Mouse (Mus musculus) liver, embryonic 12.5 days (tissue): ENCODE measurements around the gene Ebf4. TPM values are rescaled to one million over a fixed set of nuclear protein-coding genes. Genes with fewer than 3 reads are reported as not detected.

Experiments
- ATAC-seq: fragments of 200-750 bp; cut with Nextera tagmentation; 2 replicates; pipeline ENCODE4 v1.8.0; 2017; ENCODE audit warnings: moderate number of reproducible peaks, mild to moderate bottlenecking, moderate library complexity
- H3K27ac ChIP-seq: fragments of 300-500 bp; sonication (generic); 2 replicates; pipeline ENCODE4 v1.5.1; 2016; ENCODE audit warnings: mild to moderate bottlenecking
- H3K27me3 ChIP-seq: fragments of 300-500 bp; sonication (generic); replicated peaks from 2 replicates; pipeline ENCODE4 v1.6.1; 2016; ENCODE audit warnings: mild to moderate bottlenecking, moderate library complexity
- H3K36me3 ChIP-seq: fragments of 300-500 bp; sonication (generic); 2 replicates; pipeline ENCODE4 v1.6.1; 2016; ENCODE audit warnings: mild to moderate bottlenecking, moderate library complexity
- H3K4me1 ChIP-seq: fragments of 300-500 bp; sonication (generic); 2 replicates; pipeline ENCODE4 v1.6.1; 2016
- H3K4me2 ChIP-seq: fragments of 300-500 bp; sonication (generic); 2 replicates; pipeline ENCODE4 v1.6.1; 2016; ENCODE audit warnings: mild to moderate bottlenecking, moderate library complexity
- H3K4me3 ChIP-seq: fragments of 300-500 bp; sonication (generic); 2 replicates; pipeline ENCODE4 v1.5.1; 2016; ENCODE audit warnings: mild to moderate bottlenecking, moderate library complexity
- H3K9ac ChIP-seq: fragments of 300-500 bp; sonication (generic); 2 replicates; pipeline ENCODE4 v1.6.1; 2016; ENCODE audit warnings: mild to moderate bottlenecking, moderate library complexity
- H3K9me3 ChIP-seq: fragments of 300-500 bp; sonication (generic); replicated peaks from 2 replicates; pipeline ENCODE4 v1.6.1; 2016; ENCODE audit warnings: mild to moderate bottlenecking, moderate library complexity
- WGBS: fragments of 180-500 bp; shearing (Covaris S2); methylation state at CpG from one replicate; pipeline ENCODE4 v1.1.7; 2016; ENCODE audit not compliant: insufficient replicate concordance; 5-methylcytosine and 5-hydroxymethylcytosine counted together
- polyA plus RNA-seq: library from polyadenylated mRNA; unstranded; fragments of >200 nt; fragmentation: Nextera tagmentation; extraction: Ambion mirVana; gene quantifications from 2 replicates; pipeline ENCODE4 v1.2.1, GENCODE M21; 2016

The Ebf4 gene
- polyA plus RNA-seq: 0.41 and 0.61 TPM in 2 replicates

DNA sequence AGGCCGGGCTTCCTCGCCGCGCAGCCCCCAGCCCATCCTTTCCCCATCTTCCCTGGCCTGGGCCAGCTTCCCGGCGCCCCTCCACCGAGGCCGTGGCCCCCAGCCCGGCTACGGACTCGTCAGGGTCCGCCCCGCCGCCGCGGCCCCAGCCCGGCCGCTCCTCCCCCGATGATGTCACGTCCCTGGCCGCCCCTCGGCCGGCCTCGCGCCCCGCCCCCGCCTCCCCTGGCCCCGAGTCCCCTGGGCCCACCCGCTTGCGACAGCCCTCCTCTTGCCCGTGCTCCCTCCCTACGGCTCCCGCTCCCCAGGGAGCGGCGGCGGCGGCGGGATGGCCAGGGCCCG is at the start of gene Ebf4:
Gene Ebf4 (plus strand): TSS at position 234 of the 342 bp plus-strand sequence.
- peaks cover 26% of the 10 kb centered on the region for H3K4me1 ChIP-seq
- peak within 1 kb of the TSS; percentile 57 for H3K4me3 ChIP-seq
- H3K9me3 ChIP-seq: no peaks in the 10 kb centered on the region
- no peaks in the 10 kb centered on the region for H3K36me3 ChIP-seq
- peak; percentile 44 for ATAC-seq
- 3% methylated on average over 35 of the region's 39 CpGs for WGBS
- no peak within 1 kb of the TSS for H3K27ac ChIP-seq
- peaks cover 92% of the 10 kb centered on the region for H3K27me3 ChIP-seq
- peak within 1 kb of the TSS; percentile 49 for H3K9ac ChIP-seq
- H3K4me2 ChIP-seq: peak within 1 kb of the TSS; percentile 68

DNA sequence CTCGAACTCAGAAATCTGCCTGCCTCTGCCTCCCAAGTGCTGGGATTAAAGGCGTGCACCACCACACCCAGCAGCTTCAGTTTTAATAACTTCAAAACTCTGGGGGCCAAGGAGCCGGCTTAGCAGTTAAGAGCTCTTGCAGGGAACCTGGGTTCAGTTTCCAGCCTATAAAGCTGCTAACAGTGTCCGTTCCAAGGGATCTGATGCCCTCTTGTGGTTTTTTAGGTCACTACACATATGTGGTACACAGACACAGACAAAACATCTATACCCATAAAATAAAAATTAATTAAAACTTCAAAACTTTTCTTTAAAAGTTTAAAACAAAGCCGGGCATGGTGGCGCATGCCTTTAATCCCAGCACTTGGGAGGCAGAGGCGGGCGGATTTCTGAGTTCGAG is 48.1 kb upstream of the Ebf4 start:
- H3K4me3 ChIP-seq: no peak overlapping the region

DNA sequence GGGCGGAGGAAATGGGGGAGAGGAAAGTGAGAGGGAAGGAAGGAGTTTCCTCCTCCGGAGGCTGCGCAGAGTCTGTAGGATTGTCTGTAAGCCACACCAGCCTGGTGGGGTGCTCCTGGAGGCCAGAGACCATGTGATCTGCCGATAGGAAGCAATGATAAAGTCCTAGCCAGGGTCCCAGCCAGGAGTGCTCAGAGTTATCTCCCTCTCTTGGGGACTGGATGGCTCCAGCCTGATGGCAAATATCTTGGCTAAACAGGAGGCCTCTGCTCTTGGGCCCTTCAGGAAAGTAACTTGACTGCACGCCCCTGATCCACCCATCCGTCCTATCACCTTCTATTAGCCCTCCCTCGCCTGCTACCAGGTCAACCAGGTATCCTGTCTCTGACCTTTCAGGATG is 46.7 kb upstream of the Ebf4 start:
- peak overlapping the region; percentile 18 for H3K9ac ChIP-seq
- H3K36me3 ChIP-seq: no peaks in the 10 kb centered on the region
- peak overlapping the region; percentile 60; the same call in 1 of the 2 replicates for H3K27ac ChIP-seq
- peak; percentile 92 for ATAC-seq
- peak overlapping the region; percentile 41 for H3K4me2 ChIP-seq
- no peak overlapping the region for H3K4me3 ChIP-seq
- no peaks in the 10 kb centered on the region for H3K9me3 ChIP-seq
- H3K27me3 ChIP-seq: no peaks in the 10 kb centered on the region
- 32% methylated on average over 7 of the region's 7 CpGs for WGBS
- H3K4me1 ChIP-seq: peaks cover 19% of the 10 kb centered on the region

More for the DNA sequence above, 48.1 kb upstream of the Ebf4 start:
- Histone ChIP-seq H3K36me3 (no peaks in the 10 kb centered on the region), H3K9me3 (no peaks in the 10 kb centered on the region), H3K4me2 (no peak overlapping the region), H3K27me3 (no peaks in the 10 kb centered on the region), H3K4me1 (peaks cover 19% of the 10 kb centered on the region), H3K27ac (no peak overlapping the region), H3K9ac (no peak overlapping the region)
- ATAC-seq: no peak
- WGBS: 37% methylated on average over 9 of the region's 9 CpGs

DNA sequence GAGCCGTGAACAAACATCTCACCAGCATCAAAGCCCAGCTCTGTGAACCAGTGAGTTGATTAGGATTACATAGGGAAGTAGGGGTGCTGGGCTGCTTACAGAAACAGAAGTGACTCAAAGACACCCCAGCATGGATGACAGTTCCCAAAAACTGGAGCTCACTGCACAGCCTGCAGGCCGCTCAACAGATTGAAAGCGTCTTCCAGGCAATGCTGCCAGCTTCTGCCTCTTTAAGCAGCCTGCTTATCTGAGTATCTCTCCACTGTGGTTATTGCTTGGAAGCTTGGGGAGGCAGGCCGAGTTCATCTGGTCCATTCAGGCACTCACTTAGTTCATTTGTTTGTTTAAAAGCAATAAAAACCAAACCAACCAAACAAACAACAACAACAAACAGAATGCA is 38.2 kb upstream of the Ebf4 start:
- H3K27ac ChIP-seq: no peak overlapping the region
- 41% methylated on average over 4 of the region's 4 CpGs for WGBS

DNA sequence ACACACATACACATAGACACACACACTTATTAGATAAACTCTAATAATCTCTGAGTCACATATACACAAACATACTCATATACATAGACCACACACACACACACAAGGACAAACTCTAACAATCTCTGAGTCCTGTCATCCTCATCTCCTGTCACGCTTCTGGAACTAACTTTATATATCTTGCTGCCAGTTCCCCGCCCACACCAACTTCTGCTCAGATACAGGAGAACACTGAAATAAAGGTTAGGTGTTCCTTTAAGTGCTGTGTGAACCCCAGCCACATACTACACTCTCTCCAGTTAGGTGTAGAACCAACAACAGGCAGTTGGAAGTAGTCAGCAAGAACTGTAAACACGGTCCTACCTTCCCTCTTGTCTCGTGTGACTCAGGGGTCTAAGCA is 34.1 kb upstream of the Ebf4 start:
- no peaks in the 10 kb centered on the region for H3K27me3 ChIP-seq
- WGBS: 66% methylated on average over 4 of the region's 4 CpGs
- ATAC-seq: no peak

More for the DNA sequence above, 38.2 kb upstream of the Ebf4 start:
- no peaks in the 10 kb centered on the region for H3K9me3 ChIP-seq
- no peak overlapping the region for H3K4me2 ChIP-seq
- no peaks in the 10 kb centered on the region for H3K36me3 ChIP-seq
- no peak for ATAC-seq
- H3K9ac ChIP-seq: no peak overlapping the region
- H3K4me3 ChIP-seq: no peak overlapping the region
- H3K27me3 ChIP-seq: no peaks in the 10 kb centered on the region
- H3K4me1 ChIP-seq: peaks cover 27% of the 10 kb centered on the region

DNA sequence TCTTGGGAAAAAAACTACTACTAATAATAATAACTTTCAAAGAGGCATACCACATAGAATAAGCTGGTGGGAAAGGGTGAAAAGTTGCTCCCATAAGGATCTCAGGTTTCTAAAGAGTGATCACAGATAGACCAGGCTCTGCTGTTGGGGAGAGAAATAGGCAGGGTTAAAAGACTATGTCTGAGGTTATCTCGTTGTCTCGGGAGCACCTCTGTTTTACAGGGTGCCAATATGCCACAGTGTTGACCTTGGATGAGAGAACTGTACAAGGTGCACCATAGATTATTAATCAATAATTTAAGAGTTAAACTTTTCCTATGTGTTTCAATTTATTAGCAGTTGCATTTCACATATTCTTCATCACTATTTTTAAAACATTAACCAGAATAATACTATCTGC is 33.1 kb upstream of the Ebf4 start:
- Histone ChIP-seq H3K4me1 (peaks cover 75% of the 10 kb centered on the region), H3K27ac (peak overlapping the region; percentile 71)
- WGBS: 25% methylated on average over 2 of the region's 2 CpGs

More for the DNA sequence above, 34.1 kb upstream of the Ebf4 start:
- Histone ChIP-seq H3K4me1 (peaks cover 68% of the 10 kb centered on the region), H3K9me3 (no peaks in the 10 kb centered on the region), H3K27ac (no peak overlapping the region), H3K36me3 (no peaks in the 10 kb centered on the region), H3K4me3 (no peak overlapping the region), H3K9ac (0 out of 2 replicates have a peak overlapping the region, but pooled peaks have one; percentile 18), H3K4me2 (0 out of 2 replicates have a peak overlapping the region, but pooled peaks have one; percentile 27)

DNA sequence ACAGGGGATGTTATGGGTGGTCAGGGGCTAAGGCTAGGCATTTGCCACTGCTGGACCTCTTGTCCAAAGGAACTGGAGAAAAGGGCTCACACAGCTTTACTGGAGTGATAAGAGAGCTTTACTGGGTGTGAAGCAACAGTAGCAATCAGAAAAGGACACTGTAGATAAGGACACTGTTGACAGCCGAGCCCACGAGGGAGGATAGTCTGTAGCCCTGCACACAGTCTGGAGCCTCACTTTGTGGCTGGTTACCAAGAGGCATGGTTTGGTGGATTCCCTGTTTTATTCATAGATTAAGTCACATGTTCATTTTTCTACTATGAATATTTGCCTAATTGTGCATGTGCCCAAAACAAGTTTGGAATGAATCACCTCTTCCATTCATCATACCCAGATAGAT is 32.6 kb upstream of the Ebf4 start:
- Histone ChIP-seq H3K9me3 (no peaks in the 10 kb centered on the region), H3K4me3 (0 out of 2 replicates have a peak overlapping the region, but pooled peaks have one; percentile 5), H3K9ac (peak overlapping the region; percentile 33; the same call in 1 of the 2 replicates), H3K4me2 (peak overlapping the region; percentile 65), H3K36me3 (no peaks in the 10 kb centered on the region), H3K4me1 (peaks cover 75% of the 10 kb centered on the region), H3K27me3 (no peaks in the 10 kb centered on the region), H3K27ac (peak overlapping the region; percentile 71; the same call in 1 of the 2 replicates)
- WGBS: 2% methylated on average over 2 of the region's 2 CpGs
- peak; percentile 90 for ATAC-seq

More for the DNA sequence above, 33.1 kb upstream of the Ebf4 start:
- no peak overlapping the region for H3K9ac ChIP-seq
- peak; percentile 55 for ATAC-seq
- no peak overlapping the region for H3K4me3 ChIP-seq
- no peaks in the 10 kb centered on the region for H3K36me3 ChIP-seq
- H3K27me3 ChIP-seq: no peaks in the 10 kb centered on the region
- H3K4me2 ChIP-seq: peak overlapping the region; percentile 65
- H3K9me3 ChIP-seq: no peaks in the 10 kb centered on the region

DNA sequence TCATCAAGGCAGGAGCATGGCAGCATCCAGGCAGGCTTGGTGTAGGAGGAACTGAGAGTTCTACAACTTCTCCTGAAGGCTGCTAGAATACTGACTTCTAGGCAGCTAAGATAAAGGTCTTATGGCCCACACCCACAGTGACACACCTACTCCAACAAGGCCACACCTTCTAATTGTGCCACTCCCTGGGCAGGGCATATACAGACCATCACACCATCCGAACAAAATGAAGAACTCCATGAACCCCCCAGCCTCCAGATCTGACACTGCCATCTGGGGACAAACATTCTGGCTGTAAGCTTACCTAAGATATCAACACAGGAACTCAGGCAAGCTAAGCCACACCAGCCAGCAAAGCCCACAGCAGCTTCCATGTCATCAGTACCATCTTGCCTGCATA is 29.4 kb upstream of the Ebf4 start:
- Histone ChIP-seq H3K9me3 (no peaks in the 10 kb centered on the region), H3K9ac (peak overlapping the region; percentile 55; the same call in 1 of the 2 replicates), H3K4me1 (peaks cover 80% of the 10 kb centered on the region), H3K36me3 (no peaks in the 10 kb centered on the region), H3K27me3 (0 out of 2 replicates have a peak, but pooled peaks cover 4% of the 10 kb centered on the region), H3K4me3 (peak overlapping the region; percentile 47), H3K4me2 (peak overlapping the region; percentile 65), H3K27ac (peak overlapping the region; percentile 74)
- ATAC-seq: peak; percentile 83
- 21% methylated on average over 1 of the region's 1 CpGs for WGBS

DNA sequence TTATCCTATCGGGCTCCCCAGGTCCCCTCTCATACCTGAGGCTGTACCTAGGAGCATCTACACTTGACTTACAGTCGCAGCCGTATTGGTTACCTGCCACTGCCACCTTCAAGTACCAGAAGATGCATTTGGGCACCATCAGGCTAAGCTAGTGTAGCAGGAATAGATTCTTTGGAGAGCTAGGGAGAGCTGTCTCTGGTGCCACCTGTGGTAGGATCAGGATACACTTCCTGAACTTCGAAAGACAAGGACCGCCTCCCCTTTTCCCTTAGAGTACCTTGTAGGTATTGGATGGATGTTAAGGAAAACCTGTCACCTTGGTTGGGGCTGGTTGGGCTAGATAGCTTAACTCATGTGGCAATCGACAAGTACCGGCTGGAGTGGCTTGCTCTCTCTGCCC is 26.9 kb upstream of the Ebf4 start:
- Histone ChIP-seq H3K4me3 (no peak overlapping the region), H3K4me1 (peaks cover 60% of the 10 kb centered on the region), H3K27ac (no peak overlapping the region), H3K27me3 (0 out of 2 replicates have a peak, but pooled peaks cover 4% of the 10 kb centered on the region), H3K36me3 (no peaks in the 10 kb centered on the region), H3K9ac (no peak overlapping the region), H3K9me3 (no peaks in the 10 kb centered on the region), H3K4me2 (no peak overlapping the region)
- no peak for ATAC-seq
- WGBS: 60% methylated on average over 7 of the region's 7 CpGs

DNA sequence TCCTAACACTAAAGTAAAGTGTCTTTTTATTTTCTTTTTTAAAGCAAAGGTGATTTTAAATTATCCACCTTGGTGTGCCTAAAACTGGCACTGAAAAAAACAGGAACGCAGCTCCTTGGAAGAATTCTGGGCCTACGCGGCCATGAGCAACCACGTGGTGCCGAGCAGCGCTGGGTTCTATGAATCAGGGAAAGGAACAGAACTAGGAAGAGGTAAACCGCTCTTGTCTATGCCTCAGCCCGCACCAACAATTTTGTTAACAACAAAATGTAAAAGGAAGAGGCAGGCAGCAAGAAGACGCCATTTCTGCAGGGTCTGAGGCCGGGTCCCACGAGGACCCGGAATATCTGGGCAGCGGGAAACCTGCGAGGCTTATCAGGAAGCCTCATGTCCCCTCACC is 21.2 kb upstream of the Ebf4 start:
- WGBS: 1% methylated on average over 14 of the region's 14 CpGs

DNA sequence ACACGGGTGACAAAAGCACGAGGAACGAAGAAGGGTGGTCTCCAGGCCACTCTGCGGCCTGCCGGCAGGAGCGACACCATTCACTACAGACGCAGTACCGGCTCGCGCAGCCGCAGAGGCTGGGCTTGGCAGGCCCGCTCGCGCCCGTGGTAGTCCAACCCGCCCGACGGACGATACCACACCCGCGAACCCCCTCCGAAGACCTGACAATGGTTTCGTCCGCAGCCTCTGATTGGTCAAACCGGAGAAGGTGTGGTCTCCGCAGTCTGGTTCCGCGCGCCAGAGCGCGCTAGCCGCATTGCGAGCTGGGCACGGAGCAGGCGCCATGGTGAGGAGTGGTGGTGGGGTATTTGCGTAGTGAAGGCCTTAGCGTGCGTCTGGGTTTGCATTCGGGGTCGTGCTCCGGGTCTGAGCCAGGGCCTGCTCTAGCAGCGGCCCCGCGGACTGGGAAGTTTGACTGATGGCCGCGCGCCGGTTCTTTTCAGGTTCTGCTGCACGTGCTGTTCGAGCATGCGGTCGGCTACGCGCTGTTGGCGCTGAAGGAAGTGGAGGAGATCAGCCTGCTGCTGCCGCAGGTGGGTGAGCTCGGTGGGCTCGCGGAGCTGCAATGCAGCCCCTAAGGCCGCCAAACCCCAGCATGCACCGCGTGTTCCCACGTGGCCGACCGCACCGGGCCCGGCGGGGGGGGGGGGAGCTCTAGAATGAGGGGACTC is 20.7 kb upstream of the Ebf4 start, which contains the start of gene Nop56:
Gene Nop56 (plus strand): TSS at position 282 of the 713 bp plus-strand sequence.
- Histone ChIP-seq H3K27me3 (no peaks in the 10 kb centered on the region), H3K36me3 (peaks cover 43% of the 10 kb centered on the region), H3K9me3 (no peaks in the 10 kb centered on the region), H3K4me2 (peak within 1 kb of the TSS; percentile 90), H3K4me3 (peak within 1 kb of the TSS; percentile 97), H3K4me1 (peaks cover 49% of the 10 kb centered on the region), H3K9ac (peak within 1 kb of the TSS; percentile 96), H3K27ac (peak within 1 kb of the TSS; percentile 91)
- peak; percentile 95 for ATAC-seq
- WGBS: 0% methylated on average over 68 of the region's 68 CpGs

More for the DNA sequence above, 21.2 kb upstream of the Ebf4 start:
- H3K4me3 ChIP-seq: peak overlapping the region; percentile 97
- peaks cover 49% of the 10 kb centered on the region for H3K4me1 ChIP-seq
- peak; percentile 42 for ATAC-seq
- peak overlapping the region; percentile 91 for H3K27ac ChIP-seq
- peak overlapping the region; percentile 96 for H3K9ac ChIP-seq
- no peaks in the 10 kb centered on the region for H3K27me3 ChIP-seq
- peak overlapping the region; percentile 90 for H3K4me2 ChIP-seq
- peaks cover 39% of the 10 kb centered on the region for H3K36me3 ChIP-seq
- no peaks in the 10 kb centered on the region for H3K9me3 ChIP-seq

DNA sequence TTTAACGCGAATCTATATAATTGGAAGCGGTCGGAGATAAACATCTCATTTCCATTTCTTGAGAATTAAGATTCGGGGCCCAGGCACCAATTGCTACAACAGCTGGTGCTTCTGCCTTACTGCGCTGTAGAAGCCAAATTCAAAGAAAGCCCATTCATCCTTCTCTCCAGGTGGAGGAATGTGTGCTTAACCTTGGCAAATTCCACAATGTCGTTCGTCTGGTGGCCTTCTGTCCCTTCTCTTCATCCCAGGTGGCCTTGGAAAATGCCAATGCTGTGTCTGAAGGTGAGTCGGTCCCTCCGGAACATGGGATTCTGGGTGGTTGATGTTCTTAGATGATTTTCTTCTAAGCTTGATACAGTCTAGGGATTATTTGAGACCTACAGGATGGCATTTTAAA is 20.1 kb upstream of the Ebf4 start:
- ATAC-seq: no peak
- Histone ChIP-seq H3K4me2 (peak overlapping the region; percentile 90), H3K27ac (peak overlapping the region; percentile 91), H3K9me3 (no peaks in the 10 kb centered on the region), H3K4me3 (peak overlapping the region; percentile 97), H3K27me3 (no peaks in the 10 kb centered on the region), H3K4me1 (peaks cover 55% of the 10 kb centered on the region), H3K36me3 (peaks cover 49% of the 10 kb centered on the region), H3K9ac (peak overlapping the region; percentile 96)
- under 1% methylated on average over 10 of the region's 10 CpGs for WGBS
